Mouse (Mus musculus) mammary gland, adult 2 months (tissue): ENCODE data around the gene P2rx1. TPM values are rescaled to one million over a fixed set of nuclear protein-coding genes. Genes with fewer than 3 reads are reported as not detected.

Experiments
- polyA plus RNA-seq: library from polyadenylated mRNA; depleted of rRNA; stranded (reverse); fragments of >200 nt; gene quantifications from 2 replicates; pipeline ENCODE4 v1.2.3, GENCODE M21; 2012; ENCODE audit warnings: low replicate concordance; rRNA removed

Gene P2rx1
- polyA plus RNA-seq: 3.0 and 4.3 TPM in 2 replicates

DNA sequence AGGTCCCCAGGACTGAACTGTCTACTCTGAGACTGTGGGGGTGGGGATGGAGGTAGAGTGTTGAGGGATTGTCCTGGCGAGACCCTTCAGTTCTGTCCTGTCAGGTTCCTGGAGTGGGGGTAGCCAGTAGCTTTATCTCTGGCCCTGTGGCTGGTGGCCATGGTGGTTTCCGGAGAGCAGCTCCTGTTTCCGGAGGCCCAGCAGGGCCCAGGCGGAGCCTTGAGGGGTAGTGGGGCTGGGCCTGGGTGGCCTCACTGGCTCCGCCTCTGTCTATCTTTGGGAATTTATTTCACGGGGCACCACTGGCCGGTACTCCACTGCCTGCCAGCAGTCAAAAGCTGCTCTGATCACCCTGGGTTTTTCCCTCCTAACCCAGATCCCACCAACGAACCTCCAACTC lies at the start of gene P2rx1:
Gene P2rx1 (plus strand): TSS at position 333 of the 400 bp plus-strand sequence.

GRCm38 (mm10) chr11:72961072-72961980 lies 37.6 kb upstream of the P2rx1 start, which contains the start of gene Atp2a3:
Gene Atp2a3, plus strand, starts transcription at chr11:72961169.

DNA sequence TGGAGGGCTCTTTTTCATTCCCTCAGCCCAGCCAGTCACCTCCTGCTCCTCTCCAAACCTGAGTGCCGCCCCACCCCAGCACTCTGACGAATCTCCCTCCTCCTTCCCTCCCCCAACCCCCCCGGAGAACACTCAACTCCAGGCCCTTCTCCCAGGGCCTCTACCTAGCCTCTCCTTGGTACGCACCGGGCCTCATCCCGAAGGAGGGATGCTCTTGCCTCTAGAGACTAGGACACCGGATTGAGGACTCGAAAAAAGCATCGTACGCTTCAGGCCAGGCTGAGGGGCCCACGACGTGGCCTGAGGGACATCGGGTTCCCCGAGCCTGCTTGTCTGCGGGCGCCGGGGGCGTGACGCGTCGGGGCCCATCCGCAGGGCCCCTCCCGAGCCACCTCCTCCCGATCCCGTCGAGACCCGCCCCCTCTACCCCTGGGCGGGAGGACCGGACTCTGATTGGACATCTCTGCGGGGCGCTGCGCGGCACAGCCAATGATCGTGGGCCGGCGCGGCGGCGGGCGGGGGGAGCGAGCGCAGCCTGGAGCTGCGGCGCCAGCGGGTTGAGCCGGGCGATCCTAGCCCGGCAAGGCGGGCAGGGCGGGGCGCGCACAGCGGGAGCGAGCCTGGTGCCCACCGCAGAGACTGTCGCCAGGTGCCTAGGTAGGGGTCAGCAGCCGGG lies 19.7 kb downstream of the P2rx1 start, which contains the start of gene Camkk1:
Gene Camkk1 (plus strand): TSS at position 538 of the 676 bp plus-strand sequence.

GRCm38 (mm10) chr11:73047542-73047996 lies 48.7 kb downstream of the P2rx1 start, which contains the start of gene Ncbp3:
Gene Ncbp3, plus strand, starts transcription at chr11:73047783.

Other genes starting within 250 kb of the P2rx1 start
- 5.8 and 13.3 TPM in 2 replicates for gene Cyb5d2, start 203.0 kb upstream of the P2rx1 start, polyA plus RNA-seq
- gene Zzef1, start 202.9 kb upstream of the P2rx1 start, polyA plus RNA-seq: 25.9 and 28.1 TPM in 2 replicates
- 74.7 and 118 TPM in 2 replicates for gene Atp2a3, start 37.9 kb upstream of the P2rx1 start, polyA plus RNA-seq
- gene Camkk1, start 19.9 kb downstream of the P2rx1 start, polyA plus RNA-seq: 3.4 and 4.7 TPM in 2 replicates
- gene Ncbp3, start 48.7 kb downstream of the P2rx1 start, polyA plus RNA-seq: 1.7 and 3.1 TPM in 2 replicates
- 7.1 and 11.7 TPM in 2 replicates for gene Itgae, start 91.5 kb downstream of the P2rx1 start, polyA plus RNA-seq
- gene Haspin, start 139.2 kb downstream of the P2rx1 start, polyA plus RNA-seq: 0.49 and 2.0 TPM in 2 replicates
- gene P2rx5, start 161.3 kb downstream of the P2rx1 start, polyA plus RNA-seq: 7.5 and 13.0 TPM in 2 replicates
- gene Emc6, start 177.9 kb downstream of the P2rx1 start, polyA plus RNA-seq: 72.3 and 114 TPM in 2 replicates
- gene Tax1bp3, start 178.0 kb downstream of the P2rx1 start, polyA plus RNA-seq: 88.4 and 134 TPM in 2 replicates
- gene Ctns, start 199.9 kb downstream of the P2rx1 start, polyA plus RNA-seq: 23.6 and 41.4 TPM in 2 replicates
- gene Shpk, start 200.4 kb downstream of the P2rx1 start, polyA plus RNA-seq: 13.1 and 13.7 TPM in 2 replicates
- 5.1 and 10.4 TPM in 2 replicates for gene Trpv1, start 235.2 kb downstream of the P2rx1 start, polyA plus RNA-seq